In genomic region chr4:117058512-117058911, GRCm38 (mm10) we compare ENCODE assay signal across 25 mouse cellular contexts. TPM values are rescaled to one million over a fixed set of nuclear protein-coding genes. Genes with fewer than 3 reads are reported as not detected.
DNase-seq lines count a peak whose midpoint lies in the region; ATAC-seq and TF ChIP-seq lines count a peak whose summit lies in the region.
"Had no signal": no experiment of that assay in that cellular context is flagged by ENCODE, and none has a peak within 500 bp of the region (broad histone marks: within the 10 kb centered on the region; RNA-seq: fewer than 3 reads in every experiment).

No protein-coding gene starts in this region.

- H3K9me3 ChIP-seq in liver, embryonic 15.5 days (replicated peaks): no peaks in the 10 kb centered on the region
- H3K9me3 ChIP-seq: embryonic facial prominence, embryonic 13.5 days; heart, embryonic 12.5 days; kidney, embryonic 15.5 days; midbrain, embryonic 15.5 days; neural tube, embryonic 15.5 days had no signal

- peaks cover 46% of the 10 kb centered on the region for H3K4me1 ChIP-seq in liver, embryonic 15.5 days (replicated peaks)
- H3K4me1 ChIP-seq in lung, adult 2 months (ENCODE audit: control insufficient read depth, insufficient read depth, low read length): no peaks in the 10 kb centered on the region
- H3K4me1 ChIP-seq: embryonic facial prominence, embryonic 13.5 days; heart, embryonic 12.5 days; kidney, embryonic 15.5 days; midbrain, embryonic 15.5 days; neural tube, embryonic 15.5 days had no signal

- peak overlapping the region; percentile 4; the same call in 1 of the 2 replicates for H3K9ac ChIP-seq in liver, embryonic 15.5 days
- H3K9ac ChIP-seq: embryonic facial prominence, embryonic 13.5 days; forebrain, postnatal 0 days; heart, embryonic 12.5 days; hindbrain, embryonic 14.5 days; kidney, embryonic 15.5 days; midbrain, embryonic 15.5 days; neural tube, embryonic 15.5 days had no signal

- ATAC-seq in liver, embryonic 15.5 days (ENCODE audit: insufficient read depth): peak; percentile 45; the same call in 1 of the 2 replicates
- ATAC-seq: forebrain, postnatal 0 days; intestine, postnatal 0 days; lung, postnatal 0 days; midbrain, embryonic 15.5 days had no signal

- peaks cover 28% of the 10 kb centered on the region for H3K36me3 ChIP-seq in liver, embryonic 15.5 days (replicated peaks)
- H3K36me3 ChIP-seq: midbrain, embryonic 15.5 days had no signal

- no peaks in the 10 kb centered on the region for H3K27me3 ChIP-seq in liver, embryonic 15.5 days
- H3K27me3 ChIP-seq: CH12.LX; embryonic facial prominence, embryonic 13.5 days; heart, embryonic 12.5 days; kidney, embryonic 15.5 days; neural tube, embryonic 15.5 days had no signal

- no peak for TF ChIP-seq CTCF in lung, adult 2 months (IDR thresholded peaks at IDR 0.05; ENCODE audit: insufficient read depth, low read length)

- DNase-seq in c-Kit-positive CD71-positive TER-119-negative erythroid progenitor cells, embryonic 14.5 days (ENCODE audit: low read depth): peak; percentile 48
- peak; percentile 73 for DNase-seq in liver
- DNase-seq in kidney, adult 11 months: no peak
- DNase-seq in lung, adult 2 months: no peak
- no peak for DNase-seq in adrenal gland, postnatal 10 days
- DNase-seq: adrenal gland, adult 8-10 months; cerebellum, adult 11-12 months; cerebellum, adult 9-11 months; forebrain, postnatal 0 days; kidney, postnatal 25 days; lung, postnatal 4 days; right cerebral cortex, postnatal 25 days had no signal

- peak overlapping the region; percentile 36 for H3K4me2 ChIP-seq in liver, embryonic 15.5 days
- H3K4me2 ChIP-seq: embryonic facial prominence, embryonic 13.5 days; heart, embryonic 12.5 days; hindbrain, embryonic 14.5 days; kidney, embryonic 15.5 days; midbrain, embryonic 15.5 days; neural tube, embryonic 15.5 days had no signal

- H3K27ac ChIP-seq in liver, embryonic 15.5 days (replicated peaks): peak overlapping the region; percentile 35
- H3K27ac ChIP-seq: embryonic facial prominence, embryonic 13.5 days; hindbrain, embryonic 14.5 days; kidney, embryonic 15.5 days; midbrain, embryonic 15.5 days; neural tube, embryonic 15.5 days; stomach, postnatal 0 days had no signal

- WGBS in liver, embryonic 15.5 days (ENCODE audit: insufficient replicate concordance): 39% methylated on average over 4 of the region's 4 CpGs
- 79% methylated on average over 4 of the region's 4 CpGs for WGBS in lung, adult 2 months

- H3K4me3 ChIP-seq in liver, embryonic 15.5 days (replicated peaks): no peak overlapping the region
- no peak overlapping the region for H3K4me3 ChIP-seq in lung, adult 2 months (replicated peaks; ENCODE audit: extremely low read depth, low read depth, low read length)
- H3K4me3 ChIP-seq: embryonic facial prominence, embryonic 13.5 days; erythroblast, embryonic 14.5 days; heart, embryonic 12.5 days; kidney, embryonic 15.5 days; midbrain, embryonic 15.5 days; neural tube, embryonic 15.5 days had no signal

- no peak for TF ChIP-seq POLR2A in lung, adult 2 months (IDR thresholded peaks at IDR 0.05; ENCODE audit: borderline replicate concordance, extremely low read depth, low read depth, low read length)

RNA-seq across cellular contexts. Expression of gene Ptch2, which starts 37.4 kb away (rescaled TPM):
- 0.56 and 0.66 TPM in 2 replicates for polyA plus RNA-seq in liver, embryonic 15.5 days (2015; fragmentation: Nextera tagmentation; extraction: Ambion mirVana)
- polyA plus RNA-seq in lung, adult 2 months (2012; rRNA removed): 8.3 and 8.8 TPM in 2 replicates
- total RNA-seq in adrenal gland, postnatal 10 days (2021): 1 to 10 TPM; 5.1 to 7.8 TPM
- total RNA-seq: hematopoietic stem cell, adult 5-6 weeks had no signal

RNA-seq across cellular contexts. Expression of gene Eif2b3, which starts 39.3 kb away (rescaled TPM):
- 22.9 and 23.3 TPM in 2 replicates for polyA plus RNA-seq in liver, embryonic 15.5 days (2015; fragmentation: Nextera tagmentation; extraction: Ambion mirVana)
- polyA plus RNA-seq in lung, adult 2 months (2012; rRNA removed): 4.3 and 6.1 TPM in 2 replicates
- 10 to 100 TPM; 29.3 to 32.3 TPM for total RNA-seq in adrenal gland, postnatal 10 days (2021)

Comparison
In these comparisons a context has a peak if more than half of its experiments do, and no peak if none do; other contexts are left out.
1. DNase-seq: peak in c-Kit-positive CD71-positive TER-119-negative erythroid progenitor cells, embryonic 14.5 days (single experiment) and liver (single experiment); none in kidney, adult 11 months (single experiment), lung, adult 2 months (single experiment) and adrenal gland, postnatal 10 days (single experiment).